Mouse (Mus musculus): Measurements from ENCODE around the gene Crybb2.
A peak's percentile ranks its signal among the peaks of the same experiment; 100 is the strongest.

The Crybb2 gene

DNA sequence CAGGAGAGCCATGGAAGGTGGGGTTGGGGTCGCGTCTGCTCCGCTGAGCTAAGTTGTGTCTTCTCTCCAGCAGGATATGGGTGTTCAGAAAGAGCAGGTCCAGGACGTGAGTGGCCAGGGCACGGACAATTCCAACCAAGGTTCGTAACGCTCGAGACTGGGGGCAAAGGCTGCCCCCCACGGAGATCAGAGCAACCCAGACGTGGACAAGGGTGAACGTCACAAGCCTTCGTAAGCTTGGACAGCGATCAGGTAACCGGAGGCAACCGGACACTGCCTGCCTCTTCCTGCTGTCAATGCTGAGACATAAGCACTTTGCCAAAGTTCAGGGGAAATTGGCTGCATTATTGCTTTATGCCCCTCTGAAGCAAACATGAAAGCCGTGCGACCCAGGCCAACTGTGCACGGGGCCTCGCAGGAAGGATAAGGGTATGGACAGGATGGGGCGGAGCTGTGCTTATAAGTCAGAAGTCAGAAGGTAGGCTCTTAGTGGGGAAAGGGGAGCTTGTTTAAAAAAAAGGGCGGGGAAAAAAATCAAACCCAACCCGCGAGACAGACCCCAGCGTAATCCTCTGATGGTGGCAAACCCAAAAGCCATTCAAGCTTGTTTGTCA is 20.3 kb upstream of the Crybb2 start:
- DNase-seq = no peak

DNA sequence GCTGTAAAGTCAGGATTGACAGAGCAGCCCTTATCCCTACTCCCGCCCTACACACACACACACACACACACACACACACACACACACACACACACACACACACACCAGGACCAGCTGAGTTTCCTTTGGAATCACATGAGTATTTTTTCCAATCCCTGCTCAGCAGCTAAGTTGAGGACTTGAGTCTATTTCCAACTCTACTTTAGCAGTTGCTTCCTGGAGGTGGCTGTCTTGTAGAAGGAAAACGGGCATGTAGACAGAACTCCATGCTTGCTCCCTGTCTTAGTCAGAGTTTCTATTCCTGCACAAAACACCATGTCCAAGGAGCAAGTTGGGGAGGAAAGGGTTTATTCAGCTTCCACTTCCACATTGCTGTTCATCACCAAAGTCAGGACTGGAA is 17.5 kb upstream of the Crybb2 start:
- no peak for DNase-seq

DNA sequence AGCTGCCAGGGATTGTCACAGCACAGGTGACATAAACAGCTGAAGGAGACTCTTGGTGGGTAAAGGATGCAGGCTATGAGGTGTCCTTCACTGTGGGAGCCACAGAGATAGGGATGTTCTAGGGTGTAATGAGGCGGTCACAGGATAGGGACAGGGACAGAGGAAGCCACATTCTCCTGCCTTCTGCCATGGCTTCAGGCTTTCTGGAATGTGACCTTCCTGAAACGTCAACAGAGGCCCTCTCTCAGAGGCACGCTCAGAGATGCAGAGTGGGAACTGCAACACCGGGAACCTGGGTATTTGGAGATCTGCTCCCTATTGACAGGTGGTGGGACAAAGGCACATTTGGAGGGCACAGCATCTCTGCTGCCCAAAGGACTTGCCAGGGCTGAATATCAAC is 17.1 kb upstream of the Crybb2 start:
- DNase-seq = no peak

DNA sequence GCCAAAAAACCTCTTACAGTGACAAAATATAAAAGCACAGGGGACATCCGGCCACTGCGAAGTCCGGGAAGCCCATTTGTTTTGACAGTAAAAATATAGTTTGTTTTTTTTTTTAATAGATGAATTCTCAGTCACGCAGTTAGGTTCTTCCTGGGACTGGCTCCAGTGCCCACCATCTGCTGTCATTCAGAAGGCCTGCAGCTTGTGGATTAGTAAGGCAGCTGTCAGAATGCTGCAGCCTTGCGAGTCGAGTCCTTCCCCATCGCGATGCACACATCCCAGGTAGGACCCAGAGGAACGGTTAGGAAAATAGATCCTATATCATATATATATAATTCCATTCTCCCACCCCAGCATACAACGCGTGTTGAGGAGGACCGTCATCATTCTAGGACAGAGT is 16.5 kb upstream of the Crybb2 start:
- no peak for DNase-seq

DNA sequence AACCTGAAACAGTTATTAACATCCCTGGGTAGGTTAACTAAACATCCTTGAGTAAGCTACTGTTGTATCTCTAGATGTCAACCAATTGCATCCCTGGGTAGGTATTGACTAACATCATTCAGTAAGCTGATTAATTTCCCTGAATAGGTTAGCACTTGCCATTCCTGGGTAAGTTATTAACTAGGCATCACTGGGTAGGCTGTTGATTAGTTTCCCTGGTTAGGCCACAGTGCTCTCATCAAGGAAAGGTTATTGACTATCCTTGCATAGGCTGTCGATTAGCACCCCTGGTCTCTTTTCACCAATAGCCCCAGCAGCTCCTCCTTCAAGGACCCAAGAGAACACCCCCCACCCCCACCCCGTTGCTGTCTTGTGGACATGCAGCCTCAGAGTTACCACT is 16.0 kb upstream of the Crybb2 start:
- no peak for DNase-seq

DNA sequence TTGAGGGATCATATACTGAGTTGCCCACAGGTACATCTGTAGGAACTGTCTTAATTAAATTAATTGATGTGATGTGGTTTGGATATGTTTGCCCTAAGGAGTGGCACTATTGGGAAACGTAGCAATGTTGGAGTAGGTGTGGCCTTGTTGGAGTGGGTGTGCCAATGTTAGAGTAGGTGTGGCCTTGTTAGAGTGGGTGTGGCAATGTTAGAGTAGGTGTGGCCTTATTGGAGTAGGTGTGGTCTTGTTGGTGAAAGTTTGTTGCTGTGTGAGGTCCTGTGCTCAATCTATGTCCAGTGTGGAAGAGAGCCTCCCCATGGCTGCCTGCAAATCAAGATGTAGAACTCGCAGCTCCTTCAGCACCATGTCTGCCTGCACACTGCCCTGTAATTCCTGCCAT is 14.4 kb upstream of the Crybb2 start:
- DNase-seq = no peak

DNA sequence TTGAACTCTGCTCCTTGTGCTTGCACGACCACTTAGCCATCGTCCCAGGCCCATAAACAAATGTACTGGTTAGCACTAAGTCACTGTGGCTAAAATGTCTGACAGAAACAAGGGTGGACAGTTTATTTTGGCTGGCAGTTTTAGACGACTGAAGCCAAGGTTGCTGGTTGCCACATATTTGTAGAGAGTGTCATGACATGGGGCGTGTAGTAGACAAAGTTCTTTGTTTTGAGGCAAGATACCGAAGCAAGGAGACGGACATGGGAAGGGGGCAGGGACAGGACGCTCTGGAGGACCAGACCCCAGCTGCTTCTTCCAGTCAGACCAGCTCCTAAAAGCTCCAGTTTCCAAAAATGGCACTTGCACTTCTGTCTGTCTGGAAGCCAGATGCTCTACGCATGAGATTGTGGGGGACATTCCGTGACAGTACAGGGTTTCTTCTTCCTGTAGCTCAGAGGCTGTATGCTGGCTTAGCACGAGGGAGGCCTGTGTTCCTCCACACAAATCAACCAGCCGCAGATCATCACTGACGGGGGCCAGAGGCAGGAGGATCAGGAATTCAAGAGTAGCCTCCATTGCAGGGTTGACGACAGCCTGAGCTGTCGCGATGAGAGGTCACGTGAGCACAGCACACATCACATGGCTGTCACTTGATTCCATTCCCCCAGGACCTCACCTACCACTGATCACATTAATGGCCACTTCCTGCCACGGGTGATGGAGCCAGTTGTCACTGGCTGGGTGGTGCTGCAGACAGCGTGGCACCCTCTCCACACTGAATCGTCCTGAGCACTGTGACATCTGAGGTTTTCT is 12.6 kb upstream of the Crybb2 start:
- no peak for DNase-seq

DNA sequence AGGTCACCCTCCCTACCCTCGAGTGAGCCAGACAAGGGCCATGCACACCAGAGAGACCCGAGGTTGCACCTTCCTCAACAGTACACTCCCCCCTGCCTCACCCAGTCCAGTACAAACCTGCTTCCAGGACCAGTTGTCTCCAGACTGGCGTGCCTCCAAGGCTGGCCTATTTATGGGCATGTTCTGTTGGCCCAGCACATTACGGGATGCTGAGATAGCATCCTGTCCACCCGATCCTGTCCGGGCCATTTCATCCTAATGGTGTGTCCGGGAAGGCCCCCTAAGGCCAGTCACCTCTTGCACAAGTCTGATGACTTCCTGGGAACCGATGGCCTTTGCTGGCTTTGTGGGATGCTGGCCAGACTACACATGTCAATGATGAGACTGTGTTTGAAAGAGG is 11.5 kb upstream of the Crybb2 start, which contains the start of gene Crybb3:
TSS of gene Crybb3 (minus strand) at position 146 of the 400 bp plus-strand sequence.
- DNase-seq = no peak

DNA sequence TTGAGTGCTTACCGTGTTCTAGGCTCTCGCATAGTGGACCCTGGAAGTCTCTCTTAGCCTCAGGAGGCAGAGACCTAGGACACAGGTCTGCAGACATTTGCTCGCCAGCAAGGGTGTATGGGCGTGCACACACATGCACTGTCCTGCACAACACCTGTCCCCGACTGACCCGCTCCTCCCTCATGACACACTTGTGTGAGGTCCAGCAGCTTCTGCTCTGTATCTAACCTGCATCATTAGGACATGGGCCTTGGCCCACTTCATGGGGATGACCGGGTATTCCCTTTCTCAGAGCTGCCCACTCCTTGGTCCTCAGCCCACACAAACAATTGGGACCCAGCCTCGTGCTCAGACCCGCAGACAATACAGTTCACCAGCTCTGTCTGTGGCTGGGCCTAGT is 11.1 kb upstream of the Crybb2 start:
- no peak for DNase-seq

DNA sequence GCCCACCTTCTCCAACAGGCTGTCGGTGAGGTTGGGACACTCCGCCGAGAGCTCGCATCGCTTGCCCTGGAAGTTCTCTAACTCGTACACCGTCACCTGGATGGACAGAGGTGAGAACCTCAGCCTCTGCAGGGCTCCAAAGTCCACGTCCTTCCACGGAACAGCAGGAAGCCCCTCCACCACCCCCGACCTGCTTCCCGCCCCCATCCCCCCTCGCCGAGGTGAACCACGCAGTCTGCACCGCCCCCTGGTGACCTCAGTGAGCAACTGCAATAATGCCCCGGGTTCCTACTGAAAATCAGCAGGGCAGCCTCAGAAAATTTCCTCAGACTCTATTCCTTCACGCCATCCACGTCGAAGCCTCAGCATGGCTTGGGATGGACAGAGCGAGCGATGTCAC is 9.9 kb upstream of the Crybb2 start:
- peak; percentile 22 for DNase-seq

DNA sequence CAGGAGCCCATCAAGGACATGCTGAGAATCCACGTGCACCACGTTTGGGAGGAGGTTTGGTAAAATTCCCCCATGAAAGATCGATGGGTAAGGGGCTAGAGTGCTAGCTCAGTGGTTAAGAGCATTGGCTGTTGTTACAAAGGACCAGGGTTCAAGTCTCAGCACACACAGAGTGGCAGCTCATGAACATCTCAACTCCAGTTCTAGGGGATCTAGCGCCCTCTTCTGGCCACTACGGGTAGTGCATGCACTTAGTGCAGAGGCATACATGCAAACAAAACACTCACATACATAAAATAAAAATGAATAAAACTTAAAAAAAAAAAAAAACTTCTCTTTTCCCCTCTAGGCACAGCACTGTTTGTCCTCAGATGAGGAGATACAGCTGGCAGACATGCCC is 8.8 kb upstream of the Crybb2 start:
- DNase-seq = no peak

DNA sequence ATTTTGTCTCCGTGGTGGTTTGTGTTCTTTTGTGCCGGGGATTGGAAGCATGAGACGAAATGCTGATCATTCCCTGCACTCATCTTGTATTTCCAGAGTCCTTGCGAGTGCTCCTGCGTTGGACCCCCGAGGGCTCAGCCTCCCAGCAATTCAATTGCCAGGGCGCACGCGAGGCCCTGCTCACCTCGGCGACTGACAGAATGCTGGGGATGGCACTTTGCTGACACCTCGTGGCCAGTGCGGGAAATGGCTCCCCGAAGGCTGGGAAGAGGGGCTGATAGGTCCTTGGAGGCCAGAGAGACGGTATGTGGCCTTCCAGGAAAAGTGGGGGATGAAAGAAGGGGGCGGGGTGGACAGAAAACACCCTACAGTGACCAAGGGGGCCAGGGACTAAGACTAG is 15.6 kb downstream of the Crybb2 start:
- peak; percentile 80 for DNase-seq

DNA sequence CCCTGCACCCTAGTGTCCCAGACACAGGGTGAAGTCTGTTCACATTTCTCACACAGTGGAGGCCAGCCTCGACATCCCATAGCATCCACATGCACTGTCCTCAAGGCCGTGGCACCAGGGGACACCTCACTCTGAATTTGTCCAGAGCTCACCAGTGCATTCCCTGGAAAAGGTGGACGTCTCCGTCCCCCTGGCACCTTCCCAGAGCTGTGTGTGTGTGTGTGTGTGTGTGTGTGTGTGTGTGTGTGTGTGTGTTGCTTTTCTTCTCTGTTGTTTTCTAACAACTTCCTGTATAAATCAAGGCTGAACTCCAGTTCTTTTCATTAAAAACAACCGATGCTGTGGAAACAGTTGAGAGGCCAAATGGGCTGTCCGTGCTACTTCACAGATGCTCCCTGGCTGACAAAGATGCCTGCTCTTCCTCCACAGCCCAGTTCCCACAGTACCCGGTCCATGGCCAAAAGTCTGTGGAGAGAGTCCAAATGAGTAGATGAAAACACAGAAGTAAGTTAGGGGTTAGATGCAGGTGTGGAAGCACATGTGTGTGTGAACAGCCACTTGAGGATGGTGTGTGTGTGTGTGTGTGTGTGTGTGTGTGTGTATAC is 19.2 kb downstream of the Crybb2 start:
- no peak for DNase-seq

DNA sequence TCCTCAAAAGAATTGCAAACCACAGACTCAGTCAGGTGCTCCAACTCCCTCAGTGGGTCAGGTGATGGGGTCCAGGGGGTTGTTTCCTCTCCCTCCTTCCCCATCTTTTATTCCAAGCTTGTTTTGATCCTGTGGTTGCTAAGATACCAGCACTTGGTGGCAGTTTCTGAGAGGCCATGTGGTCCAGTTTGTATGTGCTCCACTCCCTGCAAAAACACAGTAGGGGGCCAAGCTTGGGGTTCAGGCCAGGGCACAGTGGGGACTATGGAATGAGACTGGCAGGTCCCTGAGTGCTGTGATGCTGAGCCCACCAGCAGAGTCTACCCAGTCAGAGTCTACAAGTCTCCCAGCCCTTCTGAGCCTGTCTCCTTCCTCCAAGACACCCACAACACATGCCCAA is 20.0 kb downstream of the Crybb2 start:
- DNase-seq = no peak

DNA sequence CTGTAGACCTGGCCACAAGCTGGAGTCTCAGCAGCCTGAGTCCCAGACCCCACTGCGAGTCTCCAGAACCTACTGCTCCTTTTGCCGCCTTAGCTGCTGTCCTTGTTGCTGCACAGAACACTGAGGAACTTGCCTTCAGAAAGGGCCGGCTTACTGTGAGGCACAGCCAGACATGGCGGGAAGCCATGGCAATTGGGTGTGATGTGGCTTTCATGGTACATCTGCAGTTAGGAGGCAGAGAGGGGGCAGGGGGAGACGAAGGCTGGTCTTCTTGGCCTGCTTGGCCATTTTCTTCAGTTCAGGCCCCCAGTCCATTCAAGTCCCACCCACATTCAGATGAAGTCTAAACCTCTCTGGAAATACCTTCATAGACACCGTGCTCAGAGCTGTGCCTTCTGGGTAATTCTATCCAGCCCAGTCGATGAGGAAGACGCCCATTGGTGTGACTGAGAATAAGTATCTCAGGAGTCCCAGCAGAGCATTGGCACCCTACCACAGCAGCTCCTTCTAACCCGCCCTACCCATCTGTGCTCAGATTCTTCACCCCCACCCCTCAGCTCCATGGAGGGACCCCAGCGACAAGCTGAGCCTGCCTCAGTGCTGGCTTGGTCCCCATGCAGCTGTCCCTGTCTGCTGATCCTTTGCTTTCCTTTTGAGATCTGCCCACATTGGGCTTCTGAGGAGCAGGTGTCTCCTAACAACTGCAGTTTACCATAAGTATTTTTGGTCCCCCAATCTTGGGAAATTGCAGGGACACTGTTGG is 24.2 kb downstream of the Crybb2 start:
- DNase-seq = no peak

DNA sequence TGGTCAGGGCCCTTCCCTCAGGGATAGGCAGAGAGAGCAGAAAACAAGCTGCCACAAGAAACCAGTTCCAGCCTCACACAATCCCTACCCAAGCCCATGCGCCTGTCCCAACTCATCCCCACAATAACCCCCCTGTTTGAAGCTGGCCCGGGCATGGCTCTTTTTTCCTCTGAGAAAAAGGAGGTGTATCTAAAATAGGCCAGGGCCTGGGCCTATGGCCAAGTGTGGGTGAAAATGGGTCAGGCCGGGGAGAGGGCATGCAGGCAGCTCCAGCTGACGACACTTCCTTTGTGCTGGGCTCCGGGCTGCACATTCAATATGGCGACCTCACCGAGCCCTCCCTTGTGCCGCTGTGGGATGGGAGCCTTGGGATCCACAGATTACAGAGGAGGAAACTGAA is 26.4 kb downstream of the Crybb2 start:
- no peak for DNase-seq

DNA sequence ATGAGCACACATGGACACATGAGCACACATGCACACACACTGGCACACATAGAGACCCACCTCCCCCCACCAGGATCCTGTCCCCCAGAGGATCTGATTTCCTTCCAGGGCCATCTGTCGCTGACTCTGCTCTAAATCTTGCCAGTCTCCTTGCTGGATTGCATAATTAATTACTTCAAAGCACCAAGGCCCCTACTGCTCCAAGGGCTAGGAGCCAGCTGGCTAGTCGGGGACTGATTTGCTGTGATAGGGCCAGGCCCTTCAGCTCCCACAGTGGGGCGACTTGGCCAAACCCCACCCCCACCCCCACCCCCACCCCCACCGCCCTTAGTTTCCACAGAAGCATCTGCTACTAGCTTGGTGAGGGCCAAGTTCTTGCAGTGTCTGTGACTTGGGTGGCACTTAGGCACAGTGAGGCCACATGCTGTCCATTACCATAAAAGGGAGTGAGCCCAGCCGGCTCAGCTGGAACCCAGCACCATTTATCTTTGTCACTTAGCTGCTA is 28.3 kb downstream of the Crybb2 start:
- DNase-seq = no peak

DNA sequence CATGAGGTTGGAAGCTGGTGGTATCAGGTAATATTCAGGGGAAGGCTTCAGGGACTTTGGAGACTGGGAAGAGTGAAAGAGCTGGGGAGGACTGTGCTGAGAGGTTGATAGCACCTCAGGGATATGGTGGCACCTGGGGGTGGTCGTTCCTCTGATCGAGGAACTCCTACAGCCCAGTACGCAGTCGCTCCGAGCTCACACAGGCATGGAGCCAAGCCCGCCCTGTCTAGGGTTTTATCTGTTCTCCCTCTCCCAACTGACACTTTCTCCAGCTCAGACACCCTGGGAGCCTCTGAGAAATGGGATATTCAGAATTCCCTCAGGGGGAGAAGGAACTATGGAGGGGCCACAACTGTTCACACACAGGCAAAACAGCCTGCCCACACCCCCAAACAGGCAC is 29.1 kb downstream of the Crybb2 start:
- no peak for DNase-seq

DNA sequence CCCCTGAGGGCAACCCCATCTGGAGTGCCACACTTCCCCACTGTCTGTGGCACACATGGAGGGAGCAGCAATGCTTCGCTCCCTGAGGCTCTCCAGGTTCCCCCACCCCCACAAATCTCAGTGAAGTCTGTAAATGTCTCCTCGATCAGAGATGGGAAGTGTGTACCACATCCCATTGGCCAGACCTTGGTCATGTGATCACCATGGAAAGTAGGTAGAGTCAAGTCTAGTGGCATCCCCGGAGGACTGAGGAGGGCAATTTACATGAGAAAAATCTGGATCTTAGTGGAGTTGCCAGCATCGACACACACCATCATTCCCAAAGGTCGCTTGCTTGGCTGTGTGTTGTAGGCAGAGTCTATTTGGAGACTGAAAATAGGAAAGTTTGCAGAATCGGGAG is 31.3 kb downstream of the Crybb2 start:
- DNase-seq = no peak

DNA sequence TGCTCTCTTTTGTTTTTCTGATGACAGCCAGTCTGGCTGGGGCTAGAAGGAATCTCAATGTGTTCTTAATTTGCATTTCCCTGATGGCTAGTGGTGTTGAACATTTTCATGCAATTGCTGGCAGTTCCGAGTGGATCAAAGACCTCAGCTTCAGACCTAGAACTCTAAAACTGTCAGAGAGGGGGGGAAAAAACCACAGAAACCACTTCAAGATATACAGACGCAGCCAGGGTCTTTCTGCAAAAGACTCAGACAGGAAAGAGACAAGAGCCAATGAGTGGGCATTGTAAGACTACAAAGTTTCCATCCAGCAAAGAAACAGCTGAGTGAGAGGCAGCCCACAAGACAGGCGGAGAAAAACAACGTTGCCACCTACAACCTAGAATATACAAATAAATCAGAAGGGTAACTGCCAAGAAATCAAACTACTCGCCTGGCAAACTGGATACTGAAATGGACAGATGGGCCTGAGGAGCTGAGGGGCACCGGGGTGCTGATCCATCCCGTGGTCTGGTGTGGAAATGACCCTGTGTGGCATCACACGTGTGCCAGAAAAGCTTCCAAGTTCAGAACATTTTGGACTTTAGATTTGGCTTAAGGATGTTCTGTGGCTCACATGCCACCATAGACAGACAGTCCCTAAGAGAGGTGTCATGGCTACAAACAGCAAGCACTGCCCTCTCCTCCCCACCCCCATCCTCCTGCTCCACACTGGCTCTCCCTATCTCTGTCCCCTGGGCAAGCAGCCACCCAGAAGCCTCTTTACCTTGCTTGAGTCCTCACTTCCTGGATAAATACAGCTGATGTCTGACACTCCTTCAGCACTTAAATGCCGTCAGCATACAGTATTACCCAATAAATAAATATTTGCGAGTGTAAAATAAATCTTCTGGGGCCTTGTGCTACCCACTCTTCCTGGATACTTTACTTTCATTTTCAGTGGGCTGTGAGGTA is 34.5 kb downstream of the Crybb2 start:
- DNase-seq = peak; percentile 47

DNA sequence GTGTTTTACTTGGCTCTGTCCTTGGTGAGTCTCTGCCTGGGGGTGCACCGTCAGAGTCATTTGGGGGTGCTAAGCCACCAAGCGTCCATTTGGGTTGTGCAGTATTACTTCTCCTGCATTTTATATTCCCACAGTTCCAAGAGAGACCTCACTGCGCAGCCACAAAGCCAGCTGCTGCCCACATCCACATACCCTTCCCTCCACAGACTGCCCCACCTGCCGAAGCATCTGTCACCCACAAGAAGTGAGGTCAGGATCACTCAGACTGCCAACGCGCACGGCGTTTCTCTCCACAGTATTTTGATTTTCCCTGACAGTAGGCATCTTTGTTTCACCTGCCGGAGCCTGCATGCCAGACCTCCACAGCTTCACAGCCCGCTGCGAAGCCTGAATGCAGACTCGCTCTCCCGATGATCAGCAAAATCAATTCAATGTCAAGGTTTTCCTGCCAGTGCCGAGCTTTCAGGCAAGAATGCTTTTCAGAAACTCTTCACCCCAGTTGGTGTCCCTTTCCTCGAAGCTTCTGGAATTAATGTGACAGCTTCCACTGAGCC is 38.6 kb downstream of the Crybb2 start:
- DNase-seq = no peak

DNA sequence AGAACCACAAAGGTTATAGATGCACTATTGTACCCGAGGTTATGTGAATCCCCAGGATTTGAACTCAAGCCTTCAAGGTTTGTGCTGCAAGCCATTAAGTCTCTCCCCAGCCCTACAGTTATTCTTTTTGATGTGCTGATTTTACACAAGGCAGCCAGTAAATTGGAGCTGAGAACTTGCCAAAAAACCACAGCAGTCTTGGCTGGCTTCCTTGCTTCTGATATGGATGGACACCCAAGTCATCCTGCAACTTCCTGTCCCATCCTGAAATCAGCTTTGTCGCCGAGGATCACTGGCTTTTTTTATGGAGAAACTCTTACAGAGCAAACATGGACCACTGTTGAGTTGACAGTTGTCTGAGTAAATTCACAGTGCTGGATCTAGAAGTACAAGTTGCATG is 39.8 kb downstream of the Crybb2 start:
- DNase-seq = no peak

All from thymus, postnatal 25 days (tissue).